Mouse (Mus musculus): ENCODE results near the gene Gm17332.
"Not testable (repeated sequence)": the region's sequence is repeated elsewhere in the genome, so short reads cannot be mapped to it uniquely, and the experiment has no call there.

- not testable (repeated sequence) for TF ChIP-seq POLR2A (IDR thresholded peaks at IDR 0.05; ENCODE audit: low read depth, low read length); CTCF (IDR thresholded peaks at IDR 0.05; ENCODE audit: extremely low read depth, insufficient read depth, insufficient read length, insufficient replicate concordance)
Measured at GRCm38 (mm10) chr11:31134824-31135223, 47.4 kb downstream of the Gm17332 start.

Measured in spleen, adult 2 months (tissue).